ENCODE assay signal across 14 mouse cellular contexts in genomic region chr5:100874721-100875120, GRCm38 (mm10).
"Had no signal": no experiment of that assay in that cellular context is flagged by ENCODE, and none has a peak within 500 bp of the region (broad histone marks: within the 10 kb centered on the region; RNA-seq: fewer than 3 reads in every experiment).

No protein-coding gene starts in this region.

- H3K4me2 ChIP-seq: limb, embryonic 12.5 days; liver, embryonic 13.5 days; lung, embryonic 15.5 days; midbrain, embryonic 13.5 days; neural tube, embryonic 15.5 days; stomach, embryonic 15.5 days had no signal

- H3K4me1 ChIP-seq: limb, embryonic 12.5 days; liver, embryonic 13.5 days; lung, embryonic 15.5 days; midbrain, embryonic 13.5 days; neural tube, embryonic 15.5 days had no signal

- H3K4me3 ChIP-seq: layer of hippocampus, adult 2 months; limb, embryonic 12.5 days; liver, embryonic 13.5 days; lung, embryonic 15.5 days; midbrain, embryonic 13.5 days; myocyte; neural tube, embryonic 15.5 days; stomach, embryonic 15.5 days had no signal

- H3K36me3 ChIP-seq: limb, embryonic 12.5 days; liver, embryonic 13.5 days; lung, embryonic 15.5 days; midbrain, embryonic 13.5 days; neural tube, embryonic 15.5 days; stomach, embryonic 15.5 days had no signal

- H3K9me3 ChIP-seq: liver, embryonic 13.5 days; lung, embryonic 15.5 days; neural tube, embryonic 15.5 days; stomach, embryonic 15.5 days had no signal

- ATAC-seq: hindbrain, postnatal 0 days; liver, postnatal 0 days; midbrain, embryonic 13.5 days had no signal

- H3K27ac ChIP-seq: hindbrain, postnatal 0 days; layer of hippocampus, adult 2 months; limb, embryonic 12.5 days; liver, embryonic 13.5 days; lung, embryonic 15.5 days; midbrain, embryonic 13.5 days; neural tube, embryonic 15.5 days; stomach, embryonic 15.5 days had no signal

- H3K9ac ChIP-seq: limb, embryonic 12.5 days; liver, embryonic 13.5 days; liver, postnatal 0 days; lung, embryonic 15.5 days; midbrain, embryonic 13.5 days; neural tube, embryonic 15.5 days; stomach, embryonic 15.5 days had no signal

- DNase-seq: kidney, postnatal 25 days; liver; liver, embryonic 13.5 days; liver, postnatal 0 days; right cerebral cortex, postnatal 4 days; thymus, postnatal 36 days had no signal

- H3K27me3 ChIP-seq: liver, embryonic 13.5 days; lung, embryonic 15.5 days; midbrain, embryonic 13.5 days; neural tube, embryonic 15.5 days; stomach, embryonic 15.5 days had no signal
